Mouse (Mus musculus) forebrain, postnatal 0 days (tissue): ENCODE results near the gene Hoxa5. TPM values are rescaled to one million over a fixed set of nuclear protein-coding genes. Genes with fewer than 3 reads are reported as not detected.

ENCODE experiments used
- ATAC-seq: fragments of 200-750 bp; cut with Nextera tagmentation; 2 replicates; pipeline ENCODE4 v1.8.0; 2017; ENCODE audit warnings: mild to moderate bottlenecking, moderate library complexity
- DNase-seq: peaks from one replicate; pipeline ENCODE4 v3.0.0-alpha.2; 2015
- H3K27ac ChIP-seq: fragments of 300-500 bp; sonication (generic); 2 replicates; pipeline ENCODE4 v1.5.1; 2014; ENCODE audit warnings: low read depth, mild to moderate bottlenecking, antibody characterized with exemption, low read length, moderate library complexity, mixed read lengths
- H3K27me3 ChIP-seq: fragments of 300-500 bp; sonication (generic); 2 replicates; pipeline ENCODE4 v1.6.1; 2014; ENCODE audit warnings: mild to moderate bottlenecking, low read length, mixed read lengths; ENCODE audit not compliant: insufficient read depth
- H3K36me3 ChIP-seq: fragments of 300-500 bp; sonication (generic); 2 replicates; pipeline ENCODE4 v1.6.1; 2014; ENCODE audit warnings: mild to moderate bottlenecking, moderate library complexity; ENCODE audit not compliant: insufficient read depth
- H3K4me1 ChIP-seq: fragments of 300-500 bp; sonication (generic); 2 replicates; pipeline ENCODE4 v1.6.1; 2014; ENCODE audit warnings: antibody characterized with exemption; ENCODE audit not compliant: insufficient read depth
- H3K4me2 ChIP-seq: fragments of 300-500 bp; sonication (generic); 2 replicates; pipeline ENCODE4 v1.6.1; 2014; ENCODE audit warnings: low read depth, mild to moderate bottlenecking, moderate library complexity
- H3K4me3 ChIP-seq: fragments of 300-500 bp; sonication (generic); 2 replicates; pipeline ENCODE4 v1.5.1; 2014; ENCODE audit warnings: low read depth, low read length, mixed read lengths
- H3K9ac ChIP-seq: fragments of 300-500 bp; sonication (generic); 2 replicates; pipeline ENCODE4 v1.6.1; 2014; ENCODE audit warnings: mild to moderate bottlenecking
- H3K9me3 ChIP-seq: fragments of 300-500 bp; sonication (generic); 2 replicates; pipeline ENCODE4 v1.6.1; 2016; ENCODE audit warnings: low read length
- CTCF ChIP-seq: sonication (generic); IDR thresholded peaks from 2 replicates; pipeline ENCODE4 v1.5.1; 2016; ENCODE audit warnings: antibody characterized with exemption, control low read depth, low read depth
- WGBS: fragments of 180-500 bp; shearing (Covaris S2); extraction: QIAGEN DNeasy Blood & Tissue Kit; methylation state at CpG from one replicate; pipeline ENCODE4 v1.1.7; 2014; 5-methylcytosine and 5-hydroxymethylcytosine counted together
- polyA plus RNA-seq: library from polyadenylated mRNA; unstranded; fragments of >200 nt; fragmentation: Nextera tagmentation; extraction: Ambion mirVana; gene quantifications from 2 replicates; pipeline ENCODE4 v1.2.1, GENCODE M21; 2015
- total RNA-seq: library from RNA; depleted of rRNA; stranded (reverse); fragments of >200 nt; gene quantifications from 2 replicates; pipeline ENCODE4 v1.2.3, GENCODE M21; 2014

The Hoxa5 gene
- total and polyA plus RNA-seq, 2 experiments from 2014 or later: not detected

- DNase-seq: peak; percentile 85
- no peaks in the 10 kb centered on the region for H3K9me3 ChIP-seq
- no peak overlapping the region for H3K4me3 ChIP-seq
- peak; percentile 71 for TF ChIP-seq CTCF
- no peaks in the 10 kb centered on the region for H3K4me1 ChIP-seq
- no peak overlapping the region for H3K4me2 ChIP-seq
- H3K9ac ChIP-seq: no peak overlapping the region
- WGBS: 2% methylated on average over 37 of the region's 37 CpGs
- H3K27ac ChIP-seq: no peak overlapping the region
- ATAC-seq: peak; percentile 78
- peaks cover 95% of the 10 kb centered on the region for H3K27me3 ChIP-seq
- no peaks in the 10 kb centered on the region for H3K36me3 ChIP-seq
These were observed 7.0 kb upstream of the Hoxa5 start for GRCm38 (mm10) chr6:52211170-52211935.

DNA sequence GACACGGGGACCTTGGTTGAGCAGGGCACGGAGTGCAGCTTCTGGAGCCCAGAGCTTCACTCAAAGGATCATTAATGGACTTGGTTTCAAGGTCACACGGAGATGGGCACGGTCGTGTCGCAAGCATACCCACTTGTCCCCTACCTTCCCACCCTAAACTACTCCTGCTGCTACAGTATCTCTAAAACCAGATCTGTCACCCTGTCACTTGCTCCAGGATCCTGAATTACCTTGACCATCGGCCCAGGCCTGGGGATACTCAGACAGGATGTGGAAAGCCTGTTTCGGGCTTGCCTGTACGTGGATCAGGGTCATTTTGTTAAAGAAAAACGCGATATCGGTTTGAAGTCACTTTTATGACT lies 5.3 kb upstream of the Hoxa5 start:
- Histone ChIP-seq H3K4me1 (no peaks in the 10 kb centered on the region), H3K4me3 (no peak overlapping the region), H3K36me3 (no peaks in the 10 kb centered on the region), H3K27me3 (peaks cover 94% of the 10 kb centered on the region), H3K27ac (no peak overlapping the region), H3K9ac (no peak overlapping the region), H3K4me2 (no peak overlapping the region), H3K9me3 (no peaks in the 10 kb centered on the region)
- no peak for TF ChIP-seq CTCF
- ATAC-seq: no peak
- 8% methylated on average over 12 of the region's 12 CpGs for WGBS
- DNase-seq: no peak

GRCm38 (mm10) chr6:52208868-52209684 lies 4.7 kb upstream of the Hoxa5 start:
- no peak for ATAC-seq
- Histone ChIP-seq H3K36me3 (no peaks in the 10 kb centered on the region), H3K4me3 (no peak overlapping the region), H3K9ac (no peak overlapping the region), H3K4me1 (no peaks in the 10 kb centered on the region), H3K4me2 (no peak overlapping the region), H3K27ac (no peak overlapping the region), H3K27me3 (peaks cover 94% of the 10 kb centered on the region), H3K9me3 (no peaks in the 10 kb centered on the region)
- TF ChIP-seq CTCF: no peak
- WGBS: 3% methylated on average over 18 of the region's 18 CpGs
- no peak for DNase-seq

GRCm38 (mm10) chr6:52208072-52208867 lies 3.9 kb upstream of the Hoxa5 start, which contains the start of gene Hoxa6:
Hoxa6 (minus strand) TSS chr6:52208722.
- DNase-seq: no peak

GRCm38 (mm10) chr6:52207684-52207976 lies 3.2 kb upstream of the Hoxa5 start:
- Histone ChIP-seq H3K4me2 (no peak overlapping the region), H3K27me3 (peaks cover 95% of the 10 kb centered on the region), H3K9ac (no peak overlapping the region), H3K27ac (no peak overlapping the region), H3K9me3 (no peaks in the 10 kb centered on the region), H3K4me3 (no peak overlapping the region), H3K36me3 (no peaks in the 10 kb centered on the region), H3K4me1 (no peaks in the 10 kb centered on the region)
- no peak for DNase-seq
- no peak for ATAC-seq
- no peak for TF ChIP-seq CTCF

More at GRCm38 (mm10) chr6:52208072-52208867, 3.9 kb upstream of the Hoxa5 start, which contains the start of gene Hoxa6:
- H3K36me3 ChIP-seq: no peaks in the 10 kb centered on the region
- H3K9ac ChIP-seq: no peak within 1 kb of the TSS
- TF ChIP-seq CTCF: no peak
- WGBS: 3% methylated on average over 47 of the region's 47 CpGs
- ATAC-seq: no peak
- H3K4me1 ChIP-seq: no peaks in the 10 kb centered on the region
- no peak within 1 kb of the TSS for H3K4me3 ChIP-seq
- H3K9me3 ChIP-seq: no peaks in the 10 kb centered on the region
- H3K4me2 ChIP-seq: no peak within 1 kb of the TSS
- H3K27me3 ChIP-seq: peaks cover 94% of the 10 kb centered on the region
- H3K27ac ChIP-seq: no peak within 1 kb of the TSS

DNA sequence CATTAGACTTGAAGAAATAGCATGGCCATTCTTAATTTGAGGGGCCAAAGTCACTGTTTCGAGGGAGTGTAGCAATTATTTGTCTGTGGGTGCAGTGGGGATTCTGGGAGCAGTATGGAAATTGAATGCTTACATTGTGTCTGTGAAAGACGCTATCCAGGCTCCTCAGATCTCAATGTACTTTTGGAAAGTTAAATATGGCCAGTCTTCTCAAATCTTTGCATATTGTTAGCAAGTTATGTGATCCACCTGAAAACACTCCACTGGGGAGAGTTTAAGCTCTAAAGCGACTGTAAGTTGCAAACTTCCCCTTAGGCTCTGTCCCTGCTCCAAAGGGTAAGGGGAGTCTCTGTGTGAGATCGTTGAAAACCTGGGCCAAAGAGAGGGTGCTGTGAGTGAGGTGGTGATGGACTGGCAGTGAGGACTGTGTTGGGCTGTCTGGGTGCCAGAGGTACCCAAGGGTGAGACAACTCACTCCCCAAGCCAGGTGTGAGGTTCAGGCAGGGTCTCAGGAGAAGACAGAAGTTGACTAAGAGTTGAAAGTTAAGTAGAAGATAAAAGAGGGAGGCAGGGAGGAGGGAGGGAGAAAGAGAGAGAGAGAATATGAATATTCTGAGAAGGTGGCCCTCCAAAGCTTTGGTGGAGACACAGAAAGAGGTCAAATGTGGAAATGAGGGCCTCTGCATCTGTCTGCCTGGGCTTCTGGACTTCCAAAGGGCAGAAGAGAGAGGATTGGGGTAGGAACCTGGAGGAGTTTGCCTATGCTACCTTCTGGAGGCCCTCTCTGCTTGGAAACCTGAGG lies 2.7 kb upstream of the Hoxa5 start:
- Histone ChIP-seq H3K36me3 (no peaks in the 10 kb centered on the region), H3K4me1 (no peaks in the 10 kb centered on the region), H3K9me3 (no peaks in the 10 kb centered on the region), H3K27ac (no peak overlapping the region), H3K4me2 (no peak overlapping the region), H3K4me3 (no peak overlapping the region), H3K9ac (no peak overlapping the region), H3K27me3 (peaks cover 95% of the 10 kb centered on the region)
- DNase-seq (no peak), ATAC-seq (no peak)
- WGBS: 4% methylated on average over 4 of the region's 4 CpGs
- no peak for TF ChIP-seq CTCF
